Mouse (Mus musculus) heart, adult 2 months (tissue): ENCODE data around the gene Stra8.

Experiments
- CTCF ChIP-seq: fragments of 200-600 bp; IDR thresholded peaks from 2 replicates; pipeline ENCODE4 v1.8.1; 2022; ENCODE audit warnings: antibody characterized with exemption, mild to moderate bottlenecking, moderate library complexity
- EP300 ChIP-seq: fragments of 200-500 bp; IDR thresholded peaks from 2 replicates; pipeline ENCODE4 v1.6.1; 2011; ENCODE audit warnings: low read depth, low read length, control low read depth; ENCODE audit not compliant: insufficient read depth
- POLR2A ChIP-seq: fragments of 200-500 bp; IDR thresholded peaks from 2 replicates; pipeline ENCODE4 v1.6.1; 2011; ENCODE audit warnings: mild to moderate bottlenecking, low read depth, low read length, control low read depth; ENCODE audit not compliant: insufficient read depth

GRCm38 (mm10) chr6:34900990-34901389 is 19.0 kb upstream of the Stra8 start:
- TF ChIP-seq CTCF (no peak), POLR2A (no peak), EP300 (no peak)
